Mouse (Mus musculus) erythroblast, adult 5-6 weeks (primary cell): ENCODE measurements around the gene Samm50. TPM values are rescaled to one million over a fixed set of nuclear protein-coding genes. Genes with fewer than 3 reads are reported as not detected.
A peak's percentile ranks its signal among the peaks of the same experiment; 100 is the strongest.

Source experiments
- ATAC-seq: replicated peaks from 2 replicates; pipeline ENCODE4 v1.8.0; 2016; ENCODE audit warnings: moderate number of reproducible peaks, mild to moderate bottlenecking, moderate TSS enrichment, inconsistent platforms; ENCODE audit not compliant: poor library complexity, low FRiP score, severe bottlenecking
- total RNA-seq, 2 experiments: library from RNA; stranded (forward) in 1 of 2; stranded (reverse) in 1 of 2; fragments of 150-400 nt in 1 of 2; fragments of 200-764, 138-1000 nt in 1 of 2; gene quantifications; 2 replicates each; pipeline versions ENCODE4 v1.2.3 to v1.2.4; 2015 to 2017; ENCODE audit warnings: low replicate concordance in 2 of 2

Samm50 gene
- total RNA-seq, 2 experiments from 2014 or later, result 7.0 to 9.6 TPM

GRCm38 (mm10) chr15:84231721-84232561 is 39.9 kb downstream of the Samm50 start, which contains the start of gene Parvb:
TSS of gene Parvb (plus strand) at chr15:84232043.
- ATAC-seq, result peak; percentile 63

- ATAC-seq, result no peak
These were observed 40.6 kb downstream of the Samm50 start for GRCm38 (mm10) chr15:84232609-84233008.

- no peak for ATAC-seq
These were observed 42.9 kb downstream of the Samm50 start for GRCm38 (mm10) chr15:84234794-84235581.

GRCm38 (mm10) chr15:84235646-84236045 is 43.6 kb downstream of the Samm50 start:
- ATAC-seq, result no peak

GRCm38 (mm10) chr15:84238552-84238951 is 46.5 kb downstream of the Samm50 start:
- ATAC-seq, result no peak

- no peak for ATAC-seq
These were observed 47.0 kb downstream of the Samm50 start for GRCm38 (mm10) chr15:84238991-84239401.

GRCm38 (mm10) chr15:84241520-84241919 is 49.5 kb downstream of the Samm50 start:
- no peak for ATAC-seq

GRCm38 (mm10) chr15:84245104-84245503 is 53.1 kb downstream of the Samm50 start:
- ATAC-seq, result no peak

- ATAC-seq, result no peak
These were observed 54.2 kb downstream of the Samm50 start for GRCm38 (mm10) chr15:84246195-84246594.

GRCm38 (mm10) chr15:84247309-84247708 is 55.3 kb downstream of the Samm50 start:
- ATAC-seq, result no peak

- ATAC-seq, result no peak
These were observed 59.2 kb downstream of the Samm50 start for GRCm38 (mm10) chr15:84251227-84251626.

GRCm38 (mm10) chr15:84252645-84253044 is 60.6 kb downstream of the Samm50 start:
- no peak for ATAC-seq

- ATAC-seq, result no peak
These were observed 61.7 kb downstream of the Samm50 start for GRCm38 (mm10) chr15:84253757-84254156.

- no peak for ATAC-seq
These were observed 62.3 kb downstream of the Samm50 start for GRCm38 (mm10) chr15:84254387-84254786.

- ATAC-seq, result no peak
These were observed 64.3 kb downstream of the Samm50 start for GRCm38 (mm10) chr15:84256254-84256850.

GRCm38 (mm10) chr15:84256864-84257263 is 64.8 kb downstream of the Samm50 start:
- peak; percentile 31; the same call in 1 of the 2 replicates for ATAC-seq

GRCm38 (mm10) chr15:84258602-84259355 is 66.7 kb downstream of the Samm50 start:
- ATAC-seq, result no peak

GRCm38 (mm10) chr15:84260123-84260822 is 68.2 kb downstream of the Samm50 start:
- peak; percentile 57; the same call in 1 of the 2 replicates for ATAC-seq

GRCm38 (mm10) chr15:84262630-84263029 is 70.6 kb downstream of the Samm50 start:
- no peak for ATAC-seq
